Mouse (Mus musculus): ENCODE measurements around the gene Piwil4.

DNA sequence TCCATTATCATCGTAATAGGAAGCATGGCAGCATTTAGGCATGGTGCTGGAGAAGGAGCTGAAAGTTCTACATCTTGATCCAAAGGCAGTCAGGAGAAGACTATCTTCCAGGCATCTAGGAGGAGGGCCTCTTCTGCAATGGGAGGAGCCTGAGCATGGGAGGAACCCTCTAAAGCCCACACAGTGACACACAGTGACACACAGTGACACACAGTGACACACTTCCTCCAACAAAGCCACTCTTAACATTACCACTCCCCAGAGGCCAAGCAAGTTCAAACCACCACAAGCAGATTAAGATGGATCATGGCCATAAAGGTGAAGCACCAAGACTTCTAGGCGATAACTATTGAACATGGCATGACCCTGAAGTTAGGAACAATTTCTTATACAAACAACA is 31.5 kb upstream of the Piwil4 start:
- no peak for TF ChIP-seq POLR2A (IDR thresholded peaks at IDR 0.05; ENCODE audit: low read depth, low read length)
- TF ChIP-seq E2F4 (IDR thresholded peaks at IDR 0.05; ENCODE audit: insufficient replicate concordance, low read depth, low read length), result no peak
- no peak for TF ChIP-seq BHLHE40 (IDR thresholded peaks at IDR 0.05; ENCODE audit: low read depth, low read length)
- no peak for TF ChIP-seq ZNF384 (IDR thresholded peaks at IDR 0.05; ENCODE audit: low read depth, low read length)
- TF ChIP-seq JUND (conservative IDR thresholded peaks at IDR 0.05; ENCODE audit: low read depth, low read length), result no peak
- TF ChIP-seq CTCF (conservative IDR thresholded peaks at IDR 0.05 in 1 of 2, IDR thresholded peaks at IDR 0.05 in 1 of 2; ENCODE audit: low read depth in 2 of 2, low read length in 2 of 2), result no peak
- TF ChIP-seq CHD2 (IDR thresholded peaks at IDR 0.05; ENCODE audit: low read length), result no peak
- TF ChIP-seq USF2 (conservative IDR thresholded peaks at IDR 0.05; ENCODE audit: low read depth, low read length), result no peak
- no peak for TF ChIP-seq HCFC1 (IDR thresholded peaks at IDR 0.05; ENCODE audit: low read depth, low read length)
- TF ChIP-seq ZC3H11A (IDR thresholded peaks at IDR 0.05; ENCODE audit: low read depth, low read length), result no peak
- TF ChIP-seq MYC (IDR thresholded peaks at IDR 0.05; ENCODE audit: low read depth, low read length), result no peak
